Mouse (Mus musculus): ENCODE results near the gene Prkce.

DNA sequence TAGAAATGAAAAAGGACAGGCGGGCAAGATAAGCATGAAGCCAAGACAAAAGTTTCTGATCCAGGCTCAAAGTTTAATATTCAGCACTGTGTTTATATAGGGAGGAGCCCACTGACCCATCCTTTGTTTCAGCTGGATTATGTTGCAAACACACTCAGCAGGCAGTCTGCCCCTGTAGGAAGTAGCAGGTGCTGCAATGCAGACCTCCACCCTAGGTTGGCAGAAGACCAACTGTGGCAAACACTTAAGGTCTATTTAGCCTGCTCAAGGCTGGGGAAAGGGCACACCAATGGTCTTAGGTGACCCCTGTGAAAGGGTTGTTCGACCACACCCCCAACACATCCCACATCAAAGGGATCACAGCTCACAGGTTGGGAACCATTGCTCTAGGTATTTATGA lies 434.3 kb downstream of the Prkce start:
- no peak for TF ChIP-seq CTCF (IDR thresholded peaks at IDR 0.05; ENCODE audit: borderline replicate concordance, insufficient read depth, low read length)
- no peak for TF ChIP-seq POLR2A (IDR thresholded peaks at IDR 0.05; ENCODE audit: low read depth, low read length)
